Mouse (Mus musculus): ENCODE measurements at regions not wholly inside any gene's neighbourhood (a gene's known extent, or its start where the extent isn't known, plus 50 kb on each side); places are given as distances from the start of the nearest gene placed in this dataset.

GRCm38 (mm10) chr2:123458034-123458677 lies 631.6 kb upstream of the Sema6d start:
- intact Hi-C loops (cut with DNase I), result no loop called here
- DNase-seq, result peak; percentile 24

GRCm38 (mm10) chr2:123473840-123474239 lies 615.9 kb upstream of the Sema6d start:
- no peak for DNase-seq

GRCm38 (mm10) chr2:123486681-123487080 lies 603.1 kb upstream of the Sema6d start:
- intact Hi-C loops (cut with DNase I), result no loop called here
- no peak for DNase-seq

More at GRCm38 (mm10) chr2:123473840-123474239, 615.9 kb upstream of the Sema6d start:
- intact Hi-C loops (cut with DNase I), result no loop called here

GRCm38 (mm10) chr2:123506162-123506561 lies 583.6 kb upstream of the Sema6d start:
- intact Hi-C loops (cut with DNase I), result no loop called here
- no peak for DNase-seq

- no peak for DNase-seq
- intact Hi-C loops (cut with DNase I), result no loop called here
Measured at GRCm38 (mm10) chr2:123507095-123507494, 582.7 kb upstream of the Sema6d start.

GRCm38 (mm10) chr2:123528915-123529314 lies 560.9 kb upstream of the Sema6d start:
- intact Hi-C loops (cut with DNase I), result no loop called here
- no peak for DNase-seq

- intact Hi-C loops (cut with DNase I), result no loop called here
- DNase-seq, result peak; percentile 25
Measured at GRCm38 (mm10) chr2:123532946-123533791, 556.6 kb upstream of the Sema6d start.

- no peak for DNase-seq
- intact Hi-C loops (cut with DNase I), result no loop called here
Measured at GRCm38 (mm10) chr2:123551249-123551850, 538.4 kb upstream of the Sema6d start.

GRCm38 (mm10) chr2:123558123-123558650 lies 531.6 kb upstream of the Sema6d start:
- intact Hi-C loops (cut with DNase I), result no loop called here
- peak; percentile 8 for DNase-seq

Measured in left cerebral cortex, postnatal 4 days (tissue).